Mouse (Mus musculus): ENCODE results near the gene Vcpkmt. TPM values are rescaled to one million over a fixed set of nuclear protein-coding genes. Genes with fewer than 3 reads are reported as not detected.

Gene Vcpkmt
- polyA plus RNA-seq, 1 experiment from 2014 or later: 22.3 TPM

DNA sequence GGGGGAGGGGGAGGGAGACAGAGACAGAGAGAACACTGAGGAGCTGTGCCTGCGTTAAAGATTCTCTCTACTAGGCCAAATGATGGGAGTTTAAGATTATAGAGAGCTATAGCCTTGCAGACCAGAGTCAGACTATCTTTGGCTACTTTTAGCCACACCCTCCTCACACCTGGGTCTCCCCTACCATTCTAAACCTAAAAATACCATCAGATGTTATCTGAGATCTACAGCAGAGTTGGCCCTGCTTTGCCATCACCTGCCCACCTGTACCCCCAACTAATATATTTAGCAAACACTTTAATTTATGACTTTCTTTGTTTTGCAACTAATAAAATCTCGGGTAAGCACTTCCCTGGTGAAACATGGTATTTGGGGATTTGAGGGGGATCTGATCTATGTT, 38.3 kb downstream of the Vcpkmt start:
- ATAC-seq (ENCODE audit: low read depth): no peak
- H3K27ac ChIP-seq (ENCODE audit: low read depth, low read length): no peak overlapping the region
- H3K9ac ChIP-seq (replicated peaks; ENCODE audit: low read depth, low read length): no peak overlapping the region
- no peak overlapping the region for H3K4me2 ChIP-seq (ENCODE audit: low read depth, low read length)
- 48% methylated on average over 2 of the region's 2 CpGs for WGBS
- H3K36me3 ChIP-seq (ENCODE audit: control insufficient read depth, insufficient read depth, low read length): no peaks in the 10 kb centered on the region
- no peaks in the 10 kb centered on the region for H3K4me1 ChIP-seq (ENCODE audit: control insufficient read depth, insufficient read depth, low read length)
- no peaks in the 10 kb centered on the region for H3K9me3 ChIP-seq (ENCODE audit: control insufficient read depth, low read length)
- no peaks in the 10 kb centered on the region for H3K27me3 ChIP-seq (ENCODE audit: control insufficient read depth, insufficient read depth, low read length)
- H3K4me3 ChIP-seq (ENCODE audit: low read depth, low read length): no peak overlapping the region

DNA sequence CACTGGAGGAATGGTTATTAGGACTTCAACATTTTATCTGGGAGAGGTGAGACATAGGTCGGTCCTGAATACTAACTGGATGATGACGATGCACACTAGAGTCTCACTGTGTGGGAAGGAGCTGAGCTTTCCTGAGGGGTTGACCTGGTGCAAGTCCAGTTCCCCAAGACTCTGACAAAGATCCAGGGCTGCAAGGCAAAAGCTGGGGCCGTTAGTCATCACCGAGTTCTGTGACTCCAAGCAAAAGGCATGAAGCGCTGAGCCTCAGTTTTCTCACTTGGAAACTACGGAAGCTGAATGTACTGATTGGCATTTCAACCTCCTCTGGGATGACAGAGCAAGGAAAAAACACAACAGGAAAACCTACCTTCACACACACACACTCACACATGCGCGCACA, 40.5 kb downstream of the Vcpkmt start:
- no peaks in the 10 kb centered on the region for H3K36me3 ChIP-seq (ENCODE audit: control insufficient read depth, insufficient read depth, low read length)
- H3K4me3 ChIP-seq (ENCODE audit: low read depth, low read length): no peak overlapping the region
- no peak overlapping the region for H3K9ac ChIP-seq (replicated peaks; ENCODE audit: low read depth, low read length)
- H3K4me1 ChIP-seq (ENCODE audit: control insufficient read depth, insufficient read depth, low read length): no peaks in the 10 kb centered on the region
- no peak overlapping the region for H3K27ac ChIP-seq (ENCODE audit: low read depth, low read length)
- H3K27me3 ChIP-seq (ENCODE audit: control insufficient read depth, insufficient read depth, low read length): no peaks in the 10 kb centered on the region
- no peaks in the 10 kb centered on the region for H3K9me3 ChIP-seq (ENCODE audit: control insufficient read depth, low read length)
- ATAC-seq (ENCODE audit: low read depth): no peak
- 95% methylated on average over 8 of the region's 8 CpGs for WGBS
- no peak overlapping the region for H3K4me2 ChIP-seq (ENCODE audit: low read depth, low read length)

DNA sequence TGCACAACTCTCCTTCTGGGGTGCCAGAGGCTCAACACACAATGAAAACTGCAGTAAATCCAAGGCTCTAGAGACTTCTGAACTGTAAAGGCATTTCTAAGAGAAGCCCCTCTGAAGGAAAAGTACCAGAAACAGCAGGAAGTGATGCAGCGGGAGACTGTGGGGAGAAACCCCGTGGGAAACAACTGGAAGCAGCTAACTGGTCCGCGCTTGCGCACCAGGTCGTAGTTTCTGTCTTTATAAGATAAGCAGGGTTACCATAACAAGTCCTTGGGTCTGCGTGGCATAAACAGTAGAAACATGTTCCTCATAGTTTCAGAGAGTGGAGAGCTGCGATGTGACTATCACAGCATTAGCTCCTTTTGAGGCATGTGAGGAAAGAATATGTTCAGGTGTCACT, 41.2 kb downstream of the Vcpkmt start:
- no peak overlapping the region for H3K4me2 ChIP-seq (ENCODE audit: low read depth, low read length)
- ATAC-seq (ENCODE audit: low read depth): no peak
- 74% methylated on average over 8 of the region's 8 CpGs for WGBS

DNA sequence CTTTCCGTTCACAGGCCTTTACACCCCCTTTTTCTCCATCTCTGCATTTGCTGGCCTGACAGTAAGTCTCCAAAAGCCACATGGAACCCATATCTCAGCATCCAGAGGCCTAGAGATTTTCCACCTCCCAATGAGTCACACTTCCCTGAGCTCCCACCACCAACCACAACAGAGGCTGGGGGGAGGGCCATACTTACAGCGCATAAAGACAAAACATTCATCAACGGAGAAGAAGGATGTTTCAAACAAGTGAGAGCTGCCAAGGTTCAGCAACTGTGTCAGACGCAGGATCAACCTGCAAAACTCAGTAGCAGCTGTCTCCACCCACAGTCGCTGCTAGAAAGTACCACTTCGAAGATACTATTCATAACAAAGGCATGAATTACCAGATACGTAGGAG, 43.5 kb downstream of the Vcpkmt start:
- Histone ChIP-seq H3K27ac (ENCODE audit: low read depth, low read length) (peak overlapping the region; percentile 35; the same call in 1 of the 2 replicates), H3K4me1 (ENCODE audit: control insufficient read depth, insufficient read depth, low read length) (no peaks in the 10 kb centered on the region), H3K27me3 (ENCODE audit: control insufficient read depth, insufficient read depth, low read length) (no peaks in the 10 kb centered on the region), H3K9me3 (ENCODE audit: control insufficient read depth, low read length) (no peaks in the 10 kb centered on the region), H3K4me2 (ENCODE audit: low read depth, low read length) (no peak overlapping the region), H3K36me3 (ENCODE audit: control insufficient read depth, insufficient read depth, low read length) (no peaks in the 10 kb centered on the region), H3K9ac (replicated peaks; ENCODE audit: low read depth, low read length) (no peak overlapping the region), H3K4me3 (ENCODE audit: low read depth, low read length) (no peak overlapping the region)
- ATAC-seq (ENCODE audit: low read depth): no peak
- 71% methylated on average over 7 of the region's 7 CpGs for WGBS

More for the DNA sequence above, 41.2 kb downstream of the Vcpkmt start:
- H3K4me3 ChIP-seq (ENCODE audit: low read depth, low read length): no peak overlapping the region
- H3K4me1 ChIP-seq (ENCODE audit: control insufficient read depth, insufficient read depth, low read length): no peaks in the 10 kb centered on the region
- no peaks in the 10 kb centered on the region for H3K36me3 ChIP-seq (ENCODE audit: control insufficient read depth, insufficient read depth, low read length)
- no peak overlapping the region for H3K9ac ChIP-seq (replicated peaks; ENCODE audit: low read depth, low read length)
- H3K9me3 ChIP-seq (ENCODE audit: control insufficient read depth, low read length): no peaks in the 10 kb centered on the region
- H3K27me3 ChIP-seq (ENCODE audit: control insufficient read depth, insufficient read depth, low read length): no peaks in the 10 kb centered on the region
- H3K27ac ChIP-seq (ENCODE audit: low read depth, low read length): no peak overlapping the region

DNA sequence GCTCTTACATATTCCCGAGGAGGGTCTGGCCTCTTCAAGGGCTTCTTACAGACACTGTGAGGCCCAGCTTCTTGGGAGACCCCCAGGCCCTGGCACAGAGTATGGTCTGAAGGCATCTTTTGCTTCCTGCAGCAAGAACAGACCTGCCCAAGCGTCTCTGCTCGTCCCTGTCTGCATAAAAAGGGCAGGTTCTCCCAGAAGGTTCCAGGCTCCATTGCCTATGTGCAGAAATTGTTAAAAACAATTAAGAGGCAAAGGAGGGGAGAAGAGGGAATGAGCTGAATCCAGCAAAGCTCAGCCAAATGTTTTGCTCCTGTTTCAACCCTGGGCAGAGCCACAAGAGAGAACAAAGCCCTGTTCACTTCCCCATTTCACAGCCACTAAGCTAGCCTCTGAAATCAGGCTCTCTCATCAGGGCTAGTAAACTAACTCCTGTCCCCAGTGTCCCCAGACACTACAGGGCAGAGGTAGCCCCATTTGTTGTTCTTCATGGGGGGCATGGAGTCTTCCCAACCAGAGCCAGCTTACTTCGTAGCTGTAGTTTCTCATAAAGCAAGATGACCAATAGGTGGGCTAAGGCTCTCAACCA, 44.4 kb downstream of the Vcpkmt start:
- Histone ChIP-seq H3K4me1 (ENCODE audit: control insufficient read depth, insufficient read depth, low read length) (no peaks in the 10 kb centered on the region), H3K9me3 (ENCODE audit: control insufficient read depth, low read length) (no peaks in the 10 kb centered on the region), H3K4me2 (ENCODE audit: low read depth, low read length) (no peak overlapping the region), H3K27ac (ENCODE audit: low read depth, low read length) (no peak overlapping the region; the same call in 1 of the 2 replicates), H3K9ac (replicated peaks; ENCODE audit: low read depth, low read length) (no peak overlapping the region), H3K36me3 (ENCODE audit: control insufficient read depth, insufficient read depth, low read length) (no peaks in the 10 kb centered on the region), H3K4me3 (ENCODE audit: low read depth, low read length) (no peak overlapping the region), H3K27me3 (ENCODE audit: control insufficient read depth, insufficient read depth, low read length) (no peaks in the 10 kb centered on the region)
- ATAC-seq (ENCODE audit: low read depth): no peak
- WGBS: 65% methylated on average over 4 of the region's 4 CpGs

DNA sequence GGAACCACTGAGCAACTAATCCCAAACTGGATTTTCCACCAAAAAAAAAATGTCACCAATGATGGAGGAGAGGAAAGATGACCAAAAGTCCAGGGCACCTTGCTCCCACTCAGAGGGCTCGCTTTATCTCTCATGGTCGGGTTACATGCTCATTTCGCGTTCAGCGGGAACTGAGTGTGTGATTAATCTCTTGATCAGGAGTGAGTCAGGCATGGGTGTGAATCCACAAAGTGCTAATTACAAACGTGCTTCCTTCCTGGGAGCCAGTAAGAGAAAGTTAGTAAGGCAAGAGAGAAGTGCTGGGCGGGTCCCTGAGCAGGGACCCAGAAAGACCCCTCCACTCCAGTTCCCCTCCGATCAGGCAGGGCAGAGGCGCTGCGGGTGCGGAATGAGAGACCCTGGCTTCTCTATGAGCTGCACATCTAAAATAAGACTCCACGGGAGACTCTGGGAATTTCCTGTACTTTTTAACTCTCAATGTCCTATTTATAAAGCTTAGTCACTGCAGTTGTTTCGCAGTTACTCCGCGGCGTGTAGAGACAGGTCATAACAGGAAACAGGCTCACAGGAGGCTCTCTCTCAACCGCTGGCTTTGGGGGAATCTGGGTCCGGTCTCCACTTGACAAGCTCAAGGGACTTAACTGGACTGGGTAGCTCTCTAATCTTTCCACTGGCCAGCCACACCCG, 45.0 kb downstream of the Vcpkmt start:
- no peaks in the 10 kb centered on the region for H3K36me3 ChIP-seq (ENCODE audit: control insufficient read depth, insufficient read depth, low read length)
- H3K27ac ChIP-seq (ENCODE audit: low read depth, low read length): no peak overlapping the region; the same call in 1 of the 2 replicates
- H3K4me3 ChIP-seq (ENCODE audit: low read depth, low read length): no peak overlapping the region
- no peak for ATAC-seq (ENCODE audit: low read depth)
- no peaks in the 10 kb centered on the region for H3K9me3 ChIP-seq (ENCODE audit: control insufficient read depth, low read length)
- whole genome bisulfite sequencing: 64% methylated on average over 19 of the region's 19 CpGs
- no peak overlapping the region for H3K4me2 ChIP-seq (ENCODE audit: low read depth, low read length)
- H3K27me3 ChIP-seq (ENCODE audit: control insufficient read depth, insufficient read depth, low read length): no peaks in the 10 kb centered on the region
- no peak overlapping the region for H3K9ac ChIP-seq (replicated peaks; ENCODE audit: low read depth, low read length)
- H3K4me1 ChIP-seq (ENCODE audit: control insufficient read depth, insufficient read depth, low read length): no peaks in the 10 kb centered on the region

DNA sequence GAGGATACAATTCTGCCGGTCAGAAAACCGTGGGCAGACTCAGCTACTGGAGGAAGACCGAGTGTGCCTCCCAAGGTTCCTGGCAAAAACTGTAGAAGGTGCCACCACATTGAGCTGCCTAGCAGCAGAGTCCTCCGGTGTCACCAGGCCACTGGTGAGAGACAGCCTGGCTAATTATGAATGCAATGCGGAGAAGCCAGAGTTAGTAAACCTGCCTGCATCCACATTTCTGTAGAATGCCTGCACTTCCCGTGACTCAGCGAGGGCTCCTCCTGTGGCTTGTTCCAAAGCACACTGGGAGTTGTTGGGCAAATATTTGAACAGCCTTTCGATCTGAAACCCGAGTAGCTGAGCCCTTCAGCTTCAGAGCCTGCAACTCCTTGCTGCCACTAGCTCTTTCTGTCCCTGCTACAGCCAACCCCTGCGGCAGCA, 45.6 kb downstream of the Vcpkmt start:
- Histone ChIP-seq H3K36me3 (ENCODE audit: control insufficient read depth, insufficient read depth, low read length) (no peaks in the 10 kb centered on the region), H3K4me3 (ENCODE audit: low read depth, low read length) (no peak overlapping the region), H3K27me3 (ENCODE audit: control insufficient read depth, insufficient read depth, low read length) (no peaks in the 10 kb centered on the region), H3K9ac (replicated peaks; ENCODE audit: low read depth, low read length) (no peak overlapping the region), H3K27ac (ENCODE audit: low read depth, low read length) (no peak overlapping the region), H3K9me3 (ENCODE audit: control insufficient read depth, low read length) (no peaks in the 10 kb centered on the region), H3K4me2 (ENCODE audit: low read depth, low read length) (no peak overlapping the region), H3K4me1 (ENCODE audit: control insufficient read depth, insufficient read depth, low read length) (no peaks in the 10 kb centered on the region)
- 43% methylated on average over 10 of the region's 10 CpGs for WGBS
- no peak for ATAC-seq (ENCODE audit: low read depth)

DNA sequence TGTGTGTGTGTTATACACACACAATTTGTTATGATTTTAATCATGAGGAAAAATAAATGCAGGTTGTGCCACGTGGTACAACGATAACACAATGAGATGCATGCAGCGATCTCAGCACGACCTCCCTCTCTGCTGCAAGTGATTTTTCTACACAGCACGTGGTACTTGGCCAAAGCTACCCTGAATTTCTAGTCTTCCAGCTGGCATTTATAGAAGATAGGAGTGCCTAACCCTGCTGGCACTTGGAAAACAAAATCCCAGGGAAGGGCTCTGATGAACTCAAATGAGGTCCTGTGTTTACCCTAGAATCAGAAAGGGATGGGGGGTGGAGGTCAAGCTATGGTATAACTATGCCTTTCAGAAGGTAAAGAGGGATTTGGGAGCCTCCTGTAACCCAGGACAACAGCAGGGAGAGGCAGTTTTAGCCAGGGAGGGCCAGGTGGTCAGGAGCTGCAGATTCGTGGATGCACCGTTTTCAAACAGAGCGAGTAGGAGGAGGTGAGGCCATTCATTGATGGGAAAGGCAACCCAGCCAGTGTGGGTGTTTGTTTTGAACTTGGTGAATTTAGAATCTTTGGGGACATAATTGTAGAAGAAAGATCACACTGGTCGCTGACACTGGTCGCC, 46.1 kb downstream of the Vcpkmt start:
- Histone ChIP-seq H3K4me2 (ENCODE audit: low read depth, low read length) (no peak overlapping the region), H3K4me3 (ENCODE audit: low read depth, low read length) (no peak overlapping the region), H3K9ac (replicated peaks; ENCODE audit: low read depth, low read length) (no peak overlapping the region), H3K4me1 (ENCODE audit: control insufficient read depth, insufficient read depth, low read length) (no peaks in the 10 kb centered on the region), H3K36me3 (ENCODE audit: control insufficient read depth, insufficient read depth, low read length) (no peaks in the 10 kb centered on the region), H3K9me3 (ENCODE audit: control insufficient read depth, low read length) (no peaks in the 10 kb centered on the region), H3K27ac (ENCODE audit: low read depth, low read length) (no peak overlapping the region), H3K27me3 (ENCODE audit: control insufficient read depth, insufficient read depth, low read length) (no peaks in the 10 kb centered on the region)
- ATAC-seq (ENCODE audit: low read depth): no peak
- WGBS: 70% methylated on average over 10 of the region's 10 CpGs

DNA sequence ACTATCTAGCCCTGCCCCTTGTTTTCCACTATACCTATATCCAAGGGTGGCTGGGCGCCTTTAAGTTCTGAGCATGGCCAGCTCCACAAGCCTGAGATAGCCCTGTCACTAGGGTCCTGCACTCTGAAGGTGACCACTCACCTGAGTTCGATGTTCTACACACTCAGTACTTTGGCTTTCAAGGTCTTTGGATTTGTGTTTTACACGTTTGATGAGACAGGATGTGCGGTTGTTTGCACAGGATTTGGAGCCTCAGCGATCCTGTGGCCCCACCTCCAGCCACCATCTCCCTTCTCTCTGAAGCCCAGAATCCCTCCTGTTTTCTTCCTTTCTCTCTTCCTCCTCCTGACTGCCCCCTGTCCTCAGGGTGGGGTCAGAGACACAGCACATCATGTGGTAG, 49.6 kb downstream of the Vcpkmt start:
- no peak for ATAC-seq (ENCODE audit: low read depth)
- Histone ChIP-seq H3K4me1 (ENCODE audit: control insufficient read depth, insufficient read depth, low read length) (no peaks in the 10 kb centered on the region), H3K27me3 (ENCODE audit: control insufficient read depth, insufficient read depth, low read length) (no peaks in the 10 kb centered on the region), H3K4me3 (ENCODE audit: low read depth, low read length) (no peak overlapping the region), H3K36me3 (ENCODE audit: control insufficient read depth, insufficient read depth, low read length) (no peaks in the 10 kb centered on the region), H3K4me2 (ENCODE audit: low read depth, low read length) (no peak overlapping the region), H3K27ac (ENCODE audit: low read depth, low read length) (no peak overlapping the region), H3K9ac (replicated peaks; ENCODE audit: low read depth, low read length) (no peak overlapping the region), H3K9me3 (ENCODE audit: control insufficient read depth, low read length) (no peaks in the 10 kb centered on the region)
- WGBS: 90% methylated on average over 5 of the region's 5 CpGs
